Mouse (Mus musculus) heart, adult 9 months (tissue): Measurements from ENCODE around the gene Gm45783.
"Not testable (repeated sequence)": the region's sequence is repeated elsewhere in the genome, so short reads cannot be mapped to it uniquely, and the experiment has no call there.

Experiments used
- DNase-seq, 2 experiments: peaks; one replicate each; pipeline ENCODE4 v3.0.0; 2022; ENCODE audit warnings: low spot score in 2 of 2

The Gm45783 gene

GRCm38 (mm10) chr7:7374431-7374830, at the start of gene Gm45783:
Gm45783 (minus strand) TSS chr7:7374573.
- not testable (repeated sequence) for DNase-seq

GRCm38 (mm10) chr7:7399603-7400002, 25.2 kb upstream of the Gm45783 start, which contains the start of gene Vmn2r31:
Vmn2r31 (minus strand) TSS chr7:7399703.
- DNase-seq = not testable (repeated sequence)

- not testable (repeated sequence) for DNase-seq
These were observed 36.9 kb downstream of the Gm45783 start, which contains the start of gene Vmn2r30 for GRCm38 (mm10) chr7:7337509-7337908. Vmn2r30 (minus strand) TSS chr7:7337609.

GRCm38 (mm10) chr7:7295595-7295994, 78.8 kb downstream of the Gm45783 start:
- DNase-seq = no peak
